ENCODE assay signal across 8 mouse cellular contexts in the genomic region with DNA sequence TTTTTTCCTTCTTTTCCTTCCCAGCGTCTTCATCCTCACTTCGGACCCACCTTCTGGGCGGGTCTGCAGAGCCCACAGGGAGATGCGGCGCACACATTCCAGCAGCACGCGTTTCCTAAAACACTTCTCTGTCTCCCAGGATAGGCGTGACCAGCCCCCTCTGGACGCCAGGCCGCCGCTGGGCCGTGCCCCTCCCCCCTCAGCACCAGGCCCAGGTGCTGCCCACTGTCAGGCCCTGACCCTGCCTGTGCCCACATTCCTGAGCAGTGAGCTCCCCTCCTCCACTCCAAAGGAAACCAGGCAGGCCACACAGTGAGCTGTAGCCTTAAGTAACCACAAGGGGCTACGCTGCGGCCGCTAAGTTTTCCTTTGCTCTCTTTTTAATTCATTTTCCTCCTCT. TPM values are rescaled to one million over a fixed set of nuclear protein-coding genes. Genes with fewer than 3 reads are reported as not detected.
DNase-seq lines count a peak whose midpoint lies in the region; ATAC-seq and TF ChIP-seq lines count a peak whose summit lies in the region.

No protein-coding gene starts in this region.

- intact Hi-C loops in left cerebral cortex, adult 2 months (cut with DNase I): no loop called here

- DNase-seq in forelimb bud, embryonic 11.5 days (ENCODE audit: low read depth, low spot score): peak; percentile 70
- peak; percentile 83 for DNase-seq in kidney, postnatal 0 days (ENCODE audit: low spot score)
- DNase-seq in left cerebral cortex, adult 2 months (ENCODE audit: extremely low spot score in 1 of 2, low spot score in 2 of 2): no peak
- no peak for DNase-seq in thymus, postnatal 0 days (ENCODE audit: low spot score)
- DNase-seq in urinary bladder, postnatal 14 days (ENCODE audit: low spot score): no peak

- no peak overlapping the region for H3K4me3 ChIP-seq in forebrain, embryonic 13.5 days
- no peak overlapping the region for H3K4me3 ChIP-seq in forebrain, embryonic 16.5 days (replicated peaks; ENCODE audit: low read length)
- no peak overlapping the region for H3K4me3 ChIP-seq in kidney, postnatal 0 days (replicated peaks; ENCODE audit: low read depth, low read length)
- H3K4me3 ChIP-seq in midbrain, embryonic 16.5 days (ENCODE audit: low read depth, low read length): no peak overlapping the region
- no peak overlapping the region for H3K4me3 ChIP-seq in left cerebral cortex, adult 2 months

- WGBS in forebrain, embryonic 13.5 days: 7% methylated on average over 15 of the region's 15 CpGs
- 8% methylated on average over 15 of the region's 15 CpGs for WGBS in forebrain, embryonic 16.5 days
- WGBS in kidney, postnatal 0 days: 10% methylated on average over 15 of the region's 15 CpGs
- whole genome bisulfite sequencing in midbrain, embryonic 16.5 days: 7% methylated on average over 15 of the region's 15 CpGs

- no peaks in the 10 kb centered on the region for H3K9me3 ChIP-seq in forebrain, embryonic 13.5 days (replicated peaks)
- H3K9me3 ChIP-seq in forebrain, embryonic 16.5 days (ENCODE audit: control insufficient read depth, low read length): no peaks in the 10 kb centered on the region
- no peaks in the 10 kb centered on the region for H3K9me3 ChIP-seq in kidney, postnatal 0 days (replicated peaks; ENCODE audit: low read length)
- no peaks in the 10 kb centered on the region for H3K9me3 ChIP-seq in midbrain, embryonic 16.5 days (replicated peaks; ENCODE audit: control insufficient read depth, low read length, poor library complexity, severe bottlenecking)

- no peaks in the 10 kb centered on the region for H3K27me3 ChIP-seq in forebrain, embryonic 13.5 days
- H3K27me3 ChIP-seq in forebrain, embryonic 16.5 days (replicated peaks; ENCODE audit: control insufficient read depth, insufficient read depth, low read length): no peaks in the 10 kb centered on the region
- H3K27me3 ChIP-seq in kidney, postnatal 0 days (ENCODE audit: insufficient read depth, low read length): no peaks in the 10 kb centered on the region
- no peaks in the 10 kb centered on the region for H3K27me3 ChIP-seq in midbrain, embryonic 16.5 days (ENCODE audit: control insufficient read depth, insufficient read depth, low read depth, low read length)

- no peaks in the 10 kb centered on the region for H3K36me3 ChIP-seq in forebrain, embryonic 13.5 days (ENCODE audit: poor library complexity, severe bottlenecking)
- H3K36me3 ChIP-seq in forebrain, embryonic 16.5 days (ENCODE audit: control insufficient read depth, insufficient read depth): no peaks in the 10 kb centered on the region
- 0 out of 2 replicates have a peak, but pooled peaks cover 3% of the 10 kb centered on the region for H3K36me3 ChIP-seq in kidney, postnatal 0 days (ENCODE audit: insufficient read depth, low read length)
- no peaks in the 10 kb centered on the region for H3K36me3 ChIP-seq in midbrain, embryonic 16.5 days (ENCODE audit: control insufficient read depth, insufficient read depth, low read length)

- no peak overlapping the region for H3K27ac ChIP-seq in forebrain, embryonic 13.5 days
- H3K27ac ChIP-seq in forebrain, embryonic 16.5 days (ENCODE audit: low read length): no peak overlapping the region
- peak overlapping the region; percentile 78 for H3K27ac ChIP-seq in kidney, postnatal 0 days
- H3K27ac ChIP-seq in midbrain, embryonic 16.5 days (ENCODE audit: low read length): no peak overlapping the region
- no peak overlapping the region for H3K27ac ChIP-seq in left cerebral cortex, adult 2 months

- H3K4me1 ChIP-seq in forebrain, embryonic 13.5 days: peaks cover 11% of the 10 kb centered on the region
- no peaks in the 10 kb centered on the region; the same call in 1 of the 2 replicates for H3K4me1 ChIP-seq in forebrain, embryonic 16.5 days (replicated peaks; ENCODE audit: control insufficient read depth, insufficient read depth, low read length)
- peaks cover 64% of the 10 kb centered on the region for H3K4me1 ChIP-seq in kidney, postnatal 0 days (replicated peaks; ENCODE audit: insufficient read depth, low read length)
- H3K4me1 ChIP-seq in midbrain, embryonic 16.5 days (ENCODE audit: control insufficient read depth, insufficient read depth, low read length): peaks cover 5% of the 10 kb centered on the region; the same call in 1 of the 2 replicates

- ATAC-seq in forebrain, embryonic 13.5 days: no peak
- no peak for ATAC-seq in forebrain, embryonic 16.5 days
- ATAC-seq in kidney, postnatal 0 days (replicated peaks; ENCODE audit: low FRiP score, low read depth): peak; percentile 78
- ATAC-seq in midbrain, embryonic 16.5 days: no peak

- 0 out of 2 replicates have a peak overlapping the region, but pooled peaks have one; percentile 21 for H3K9ac ChIP-seq in forebrain, embryonic 13.5 days
- H3K9ac ChIP-seq in forebrain, embryonic 16.5 days (replicated peaks; ENCODE audit: low read depth, low read length): no peak overlapping the region
- no peak overlapping the region for H3K9ac ChIP-seq in kidney, postnatal 0 days (ENCODE audit: low read depth, low read length)
- 0 out of 2 replicates have a peak overlapping the region, but pooled peaks have one; percentile 28 for H3K9ac ChIP-seq in midbrain, embryonic 16.5 days (ENCODE audit: low read depth, low read length)

- TF ChIP-seq CTCF in kidney, postnatal 0 days (IDR thresholded peaks at IDR 0.05; ENCODE audit: low read depth): peak; percentile 60
- TF ChIP-seq CTCF in left cerebral cortex, adult 2 months (IDR thresholded peaks at IDR 0.05): no peak; the same call in 1 of the 2 replicates

- peak overlapping the region; percentile 25 for H3K4me2 ChIP-seq in forebrain, embryonic 13.5 days
- H3K4me2 ChIP-seq in forebrain, embryonic 16.5 days (ENCODE audit: low read length): no peak overlapping the region
- peak overlapping the region; percentile 21 for H3K4me2 ChIP-seq in kidney, postnatal 0 days (ENCODE audit: low read length)
- H3K4me2 ChIP-seq in midbrain, embryonic 16.5 days (ENCODE audit: low read length): no peak overlapping the region

RNA-seq across cellular contexts. Expression of gene Pxn, which starts 17.5 kb away (rescaled TPM):
- 16.8 and 17.7 TPM in 2 replicates for polyA plus RNA-seq in forebrain, embryonic 13.5 days (2015; fragmentation: Nextera tagmentation; extraction: Ambion mirVana)
- 20.6 and 22.5 TPM in 2 replicates for polyA plus RNA-seq in forebrain, embryonic 16.5 days (2015; fragmentation: Nextera tagmentation; extraction: Ambion mirVana)
- polyA plus RNA-seq in kidney, postnatal 0 days (2015; fragmentation: Nextera tagmentation; extraction: Ambion mirVana): 48.3 and 53.1 TPM in 2 replicates
- polyA plus RNA-seq in midbrain, embryonic 16.5 days (2015; fragmentation: Nextera tagmentation; extraction: Ambion mirVana): 18.3 and 18.5 TPM in 2 replicates
- 10 to 100 TPM; 22.8 to 25.7 TPM for total RNA-seq in left cerebral cortex, adult 2 months (2021)
- polyA plus RNA-seq in thymus, postnatal 0 days (2015; fragmentation: Nextera tagmentation; extraction: Ambion mirVana): 40.2 and 44.8 TPM in 2 replicates

RNA-seq across cellular contexts. Expression of gene Rplp0, which starts 35.3 kb away (rescaled TPM):
- 1,081 and 1,088 TPM in 2 replicates for polyA plus RNA-seq in forebrain, embryonic 13.5 days (2015; fragmentation: Nextera tagmentation; extraction: Ambion mirVana)
- 944 and 986 TPM in 2 replicates for polyA plus RNA-seq in forebrain, embryonic 16.5 days (2015; fragmentation: Nextera tagmentation; extraction: Ambion mirVana)
- polyA plus RNA-seq in kidney, postnatal 0 days (2015; fragmentation: Nextera tagmentation; extraction: Ambion mirVana): 1,459 and 1,525 TPM in 2 replicates
- polyA plus RNA-seq in midbrain, embryonic 16.5 days (2015; fragmentation: Nextera tagmentation; extraction: Ambion mirVana): 794 and 826 TPM in 2 replicates
- total RNA-seq in left cerebral cortex, adult 2 months (2021): 100 to 1,000 TPM; 183 to 187 TPM
- 1,964 and 2,053 TPM in 2 replicates for polyA plus RNA-seq in thymus, postnatal 0 days (2015; fragmentation: Nextera tagmentation; extraction: Ambion mirVana)

RNA-seq across cellular contexts. Expression of gene Sirt4, which starts 39.4 kb away (rescaled TPM):
- 24.7 TPM in 2 replicates for polyA plus RNA-seq in forebrain, embryonic 13.5 days (2015; fragmentation: Nextera tagmentation; extraction: Ambion mirVana)
- 32.7 and 37.6 TPM in 2 replicates for polyA plus RNA-seq in forebrain, embryonic 16.5 days (2015; fragmentation: Nextera tagmentation; extraction: Ambion mirVana)
- 19.6 and 20.2 TPM in 2 replicates for polyA plus RNA-seq in kidney, postnatal 0 days (2015; fragmentation: Nextera tagmentation; extraction: Ambion mirVana)
- 32.3 and 32.7 TPM in 2 replicates for polyA plus RNA-seq in midbrain, embryonic 16.5 days (2015; fragmentation: Nextera tagmentation; extraction: Ambion mirVana)
- 10 to 100 TPM; 40.7 to 43.5 TPM for total RNA-seq in left cerebral cortex, adult 2 months (2021)
- 17.0 and 17.3 TPM in 2 replicates for polyA plus RNA-seq in thymus, postnatal 0 days (2015; fragmentation: Nextera tagmentation; extraction: Ambion mirVana)

RNA-seq across cellular contexts. Expression of gene Gcn1l1, which starts 41.1 kb away (rescaled TPM):
- 41.7 and 46.1 TPM in 2 replicates for polyA plus RNA-seq in forebrain, embryonic 13.5 days (2015; fragmentation: Nextera tagmentation; extraction: Ambion mirVana)
- 44.7 and 53.6 TPM in 2 replicates for polyA plus RNA-seq in forebrain, embryonic 16.5 days (2015; fragmentation: Nextera tagmentation; extraction: Ambion mirVana)
- 20.7 and 24.5 TPM in 2 replicates for polyA plus RNA-seq in kidney, postnatal 0 days (2015; fragmentation: Nextera tagmentation; extraction: Ambion mirVana)
- polyA plus RNA-seq in midbrain, embryonic 16.5 days (2015; fragmentation: Nextera tagmentation; extraction: Ambion mirVana): 45.1 and 46.7 TPM in 2 replicates
- total RNA-seq in left cerebral cortex, adult 2 months (2021): 10 to 100 TPM; 70.7 to 73.2 TPM
- polyA plus RNA-seq in thymus, postnatal 0 days (2015; fragmentation: Nextera tagmentation; extraction: Ambion mirVana): 19.9 and 21.5 TPM in 2 replicates

RNA-seq across cellular contexts. Expression of gene Pla2g1b, which starts 57.9 kb away (rescaled TPM):
- not detected in 2 replicates for polyA plus RNA-seq in forebrain, embryonic 13.5 days (2015; fragmentation: Nextera tagmentation; extraction: Ambion mirVana)
- polyA plus RNA-seq in forebrain, embryonic 16.5 days (2015; fragmentation: Nextera tagmentation; extraction: Ambion mirVana): not detected in 2 replicates
- polyA plus RNA-seq in kidney, postnatal 0 days (2015; fragmentation: Nextera tagmentation; extraction: Ambion mirVana): 0.97 and 0.98 TPM in 2 replicates
- not detected in 2 replicates for polyA plus RNA-seq in midbrain, embryonic 16.5 days (2015; fragmentation: Nextera tagmentation; extraction: Ambion mirVana)
- total RNA-seq in left cerebral cortex, adult 2 months (2021): not detected
- 0.99 TPM in 2 replicates for polyA plus RNA-seq in thymus, postnatal 0 days (2015; fragmentation: Nextera tagmentation; extraction: Ambion mirVana)

Comparison
In these comparisons a context has a peak if more than half of its experiments do, and no peak if none do; other contexts are left out.
1. H3K4me2 ChIP-seq: peak in forebrain, embryonic 13.5 days (single experiment) and kidney, postnatal 0 days (single experiment); none in forebrain, embryonic 16.5 days (single experiment) and midbrain, embryonic 16.5 days (single experiment).
2. H3K9ac ChIP-seq: peak in forebrain, embryonic 13.5 days (single experiment) and midbrain, embryonic 16.5 days (single experiment); none in forebrain, embryonic 16.5 days (single experiment) and kidney, postnatal 0 days (single experiment).
3. DNase-seq: peak in forelimb bud, embryonic 11.5 days (single experiment) and kidney, postnatal 0 days (single experiment); none in left cerebral cortex, adult 2 months (0 of 2), thymus, postnatal 0 days (single experiment) and urinary bladder, postnatal 14 days (single experiment).